Mouse (Mus musculus) hindbrain, embryonic 13.5 days (tissue): Measurements from ENCODE around the gene Hhat. TPM values are rescaled to one million over a fixed set of nuclear protein-coding genes. Genes with fewer than 3 reads are reported as not detected.

Experiments used
- ATAC-seq: fragments of 200-750 bp; cut with Nextera tagmentation; 2 replicates; pipeline ENCODE4 v1.8.0; 2017; ENCODE audit warnings: moderate TSS enrichment; ENCODE audit not compliant: low FRiP score
- H3K27ac ChIP-seq: fragments of 300-500 bp; sonication (generic); 2 replicates; pipeline ENCODE4 v1.5.1; 2015; ENCODE audit warnings: inconsistent platforms, mild to moderate bottlenecking, moderate library complexity
- H3K27me3 ChIP-seq: fragments of 300-500 bp; sonication (generic); 2 replicates; pipeline ENCODE4 v1.6.1; 2015; ENCODE audit warnings: mild to moderate bottlenecking, inconsistent platforms
- H3K36me3 ChIP-seq: fragments of 300-500 bp; sonication (generic); 2 replicates; pipeline ENCODE4 v1.6.1; 2015; ENCODE audit warnings: mild to moderate bottlenecking, inconsistent platforms
- H3K4me1 ChIP-seq: fragments of 300-500 bp; sonication (generic); replicated peaks from 2 replicates; pipeline ENCODE4 v1.6.1; 2015; ENCODE audit warnings: inconsistent platforms
- H3K4me2 ChIP-seq: fragments of 300-500 bp; sonication (generic); 2 replicates; pipeline ENCODE4 v1.6.1; 2015; ENCODE audit warnings: inconsistent platforms, mild to moderate bottlenecking, moderate library complexity
- H3K4me3 ChIP-seq: fragments of 300-500 bp; sonication (generic); 2 replicates; pipeline ENCODE4 v1.5.1; 2015; ENCODE audit warnings: mild to moderate bottlenecking, inconsistent platforms
- H3K9ac ChIP-seq: fragments of 300-500 bp; sonication (generic); 2 replicates; pipeline ENCODE4 v1.6.1; 2015; ENCODE audit warnings: mild to moderate bottlenecking, inconsistent platforms
- H3K9me3 ChIP-seq: fragments of 300-500 bp; sonication (generic); 2 replicates; pipeline ENCODE4 v1.6.1; 2016; ENCODE audit warnings: inconsistent platforms
- WGBS: fragments of 180-500 bp; shearing (Covaris S2); methylation state at CpG from one replicate; pipeline ENCODE4 v1.1.7; 2015; 5-methylcytosine and 5-hydroxymethylcytosine counted together
- polyA plus RNA-seq: library from polyadenylated mRNA; unstranded; fragments of >200 nt; fragmentation: Nextera tagmentation; extraction: Ambion mirVana; gene quantifications from 2 replicates; pipeline ENCODE4 v1.2.1, GENCODE M21; 2015

Hhat gene
- polyA plus RNA-seq, 1 experiment from 2014 or later, result 3.6 TPM

GRCm38 (mm10) chr1:192749270-192750041 lies 21.6 kb downstream of the Hhat start:
- H3K4me1 ChIP-seq, result peaks cover 23% of the 10 kb centered on the region
- H3K4me3 ChIP-seq, result no peak overlapping the region
- WGBS, result 85% methylated on average over 6 of the region's 6 CpGs
- no peak for ATAC-seq
- H3K9me3 ChIP-seq, result no peaks in the 10 kb centered on the region
- no peak overlapping the region for H3K4me2 ChIP-seq
- no peaks in the 10 kb centered on the region for H3K36me3 ChIP-seq
- H3K27me3 ChIP-seq, result no peaks in the 10 kb centered on the region
- H3K9ac ChIP-seq, result no peak overlapping the region
- peak overlapping the region; percentile 52; the same call in 1 of the 2 replicates for H3K27ac ChIP-seq

GRCm38 (mm10) chr1:192746201-192746600 lies 24.8 kb downstream of the Hhat start:
- Histone ChIP-seq H3K27me3 (no peaks in the 10 kb centered on the region), H3K9me3 (no peaks in the 10 kb centered on the region), H3K4me3 (no peak overlapping the region), H3K27ac (no peak overlapping the region), H3K4me1 (peaks cover 7% of the 10 kb centered on the region), H3K9ac (no peak overlapping the region), H3K4me2 (no peak overlapping the region), H3K36me3 (no peaks in the 10 kb centered on the region)
- 76% methylated on average over 6 of the region's 6 CpGs for WGBS
- no peak for ATAC-seq

DNA sequence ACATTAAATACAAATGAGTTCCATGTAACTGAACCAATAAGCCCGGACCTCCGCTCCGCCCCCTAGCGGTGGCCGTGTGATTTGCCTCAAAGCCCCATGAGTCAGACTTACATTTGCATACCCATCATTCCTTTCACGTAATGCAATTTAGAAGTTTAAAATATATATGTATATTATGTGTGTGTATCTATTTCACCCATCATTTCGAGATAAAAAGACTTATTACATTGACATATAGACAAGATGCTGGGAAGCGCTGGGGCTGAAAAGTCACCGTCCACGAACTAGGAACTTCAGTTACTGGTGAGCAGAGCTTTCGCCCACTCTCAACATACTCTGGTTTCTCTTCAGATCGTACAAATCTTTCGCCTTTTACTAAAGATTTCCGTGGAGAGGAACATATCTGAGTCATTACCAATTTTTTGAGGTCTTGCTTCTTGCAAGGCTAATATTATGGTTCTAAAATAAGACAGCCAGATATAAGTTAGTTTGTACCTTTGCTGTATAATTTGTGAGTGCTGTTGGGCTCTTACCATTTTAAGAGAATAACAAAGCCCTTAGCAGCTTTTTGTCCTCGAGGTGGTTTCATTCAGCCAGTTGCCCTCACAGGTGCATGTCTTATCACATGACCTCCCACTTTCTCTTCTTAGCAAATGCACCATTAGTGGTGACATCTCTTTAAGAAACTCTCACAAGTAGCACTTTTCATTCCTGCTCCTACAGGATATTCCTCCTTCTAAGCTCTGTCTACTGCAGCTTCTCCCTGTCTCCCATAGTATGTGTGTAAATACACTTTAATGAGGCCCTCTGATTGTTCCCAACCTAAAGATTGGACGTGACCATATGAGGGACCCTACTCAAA lies 25.6 kb downstream of the Hhat start:
- no peak overlapping the region for H3K4me2 ChIP-seq

DNA sequence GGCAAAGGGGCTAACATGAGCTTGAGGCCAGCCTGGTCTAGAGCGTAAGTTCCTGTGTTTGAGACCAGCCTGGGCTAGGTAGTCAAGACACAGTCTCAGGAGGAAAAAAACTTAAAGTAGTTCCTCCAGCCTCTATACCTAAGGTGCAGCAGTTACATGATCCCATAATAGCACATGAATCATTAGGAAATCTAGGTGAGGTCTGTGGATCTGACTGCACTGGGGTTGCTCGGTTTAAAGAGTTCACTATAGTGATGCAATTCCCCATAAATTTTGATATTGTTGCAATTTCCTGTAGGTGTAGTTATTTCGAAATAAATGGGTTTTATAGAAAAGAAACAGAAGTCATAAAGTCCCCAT lies 26.2 kb downstream of the Hhat start:
- WGBS, result 70% methylated on average over 3 of the region's 3 CpGs
- H3K27ac ChIP-seq, result no peak overlapping the region

More for the DNA sequence above, 25.6 kb downstream of the Hhat start:
- 8% methylated on average over 16 of the region's 16 CpGs for WGBS
- no peak for ATAC-seq
- H3K9me3 ChIP-seq, result no peaks in the 10 kb centered on the region
- no peaks in the 10 kb centered on the region for H3K36me3 ChIP-seq
- H3K27me3 ChIP-seq, result no peaks in the 10 kb centered on the region
- H3K4me1 ChIP-seq, result peaks cover 7% of the 10 kb centered on the region
- no peak overlapping the region for H3K4me3 ChIP-seq
- H3K9ac ChIP-seq, result no peak overlapping the region
- H3K27ac ChIP-seq, result no peak overlapping the region

DNA sequence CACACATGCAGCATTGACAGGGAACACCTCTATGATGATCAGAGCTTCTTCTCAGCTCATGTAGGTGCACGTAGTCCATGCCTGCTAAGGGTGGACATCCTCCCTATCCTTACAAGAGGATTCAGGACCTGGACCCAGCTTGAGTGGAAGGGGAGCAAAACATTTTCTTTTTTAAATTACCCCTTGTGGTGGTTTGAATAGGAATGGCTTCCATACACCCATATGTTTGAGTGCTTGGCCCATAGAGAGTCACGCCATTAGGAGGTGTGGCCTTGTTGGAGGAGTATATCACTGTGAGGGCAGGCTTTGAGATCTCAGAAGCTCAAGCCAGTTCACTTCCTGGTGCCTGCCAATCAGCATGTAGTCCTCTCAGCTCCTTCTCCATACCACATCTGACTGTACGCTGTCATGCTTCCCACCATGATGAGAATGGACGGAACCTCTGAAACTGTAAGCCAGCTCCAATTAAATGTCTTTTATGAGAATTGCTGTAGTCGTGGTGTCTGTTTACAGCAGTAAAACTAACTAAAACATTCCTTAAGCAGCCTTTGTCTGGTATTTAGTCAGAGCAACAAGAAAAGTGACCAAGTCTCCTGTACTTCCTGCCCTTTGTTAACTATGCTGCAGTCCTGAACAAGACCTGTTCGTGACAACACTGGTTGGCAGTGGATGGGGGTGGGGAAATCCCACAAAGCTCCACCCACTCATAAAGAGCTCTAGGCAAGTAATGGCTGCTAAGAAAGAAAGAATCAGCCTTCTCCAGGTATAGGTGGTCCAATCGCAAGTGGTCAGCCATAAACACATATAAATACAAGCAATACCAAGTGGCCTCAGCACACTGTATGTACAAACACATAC lies 28.4 kb downstream of the Hhat start:
- no peak overlapping the region for H3K4me2 ChIP-seq
- H3K4me3 ChIP-seq, result no peak overlapping the region
- H3K36me3 ChIP-seq, result no peaks in the 10 kb centered on the region
- H3K27ac ChIP-seq, result no peak overlapping the region
- H3K9ac ChIP-seq, result no peak overlapping the region
- H3K4me1 ChIP-seq, result no peaks in the 10 kb centered on the region
- 83% methylated on average over 7 of the region's 7 CpGs for WGBS
- ATAC-seq, result no peak
- H3K27me3 ChIP-seq, result no peaks in the 10 kb centered on the region
- H3K9me3 ChIP-seq, result no peaks in the 10 kb centered on the region

More for the DNA sequence above, 26.2 kb downstream of the Hhat start:
- H3K27me3 ChIP-seq, result no peaks in the 10 kb centered on the region
- no peak overlapping the region for H3K4me3 ChIP-seq
- H3K36me3 ChIP-seq, result no peaks in the 10 kb centered on the region
- H3K4me1 ChIP-seq, result peaks cover 4% of the 10 kb centered on the region
- H3K9ac ChIP-seq, result no peak overlapping the region
- no peak overlapping the region for H3K4me2 ChIP-seq
- ATAC-seq, result no peak
- no peaks in the 10 kb centered on the region for H3K9me3 ChIP-seq

GRCm38 (mm10) chr1:192741896-192742295 lies 29.1 kb downstream of the Hhat start:
- H3K4me3 ChIP-seq, result no peak overlapping the region
- H3K9ac ChIP-seq, result no peak overlapping the region
- H3K36me3 ChIP-seq, result no peaks in the 10 kb centered on the region
- ATAC-seq, result no peak
- no peak overlapping the region for H3K4me2 ChIP-seq
- no peaks in the 10 kb centered on the region for H3K9me3 ChIP-seq
- no peaks in the 10 kb centered on the region for H3K4me1 ChIP-seq
- no peak overlapping the region for H3K27ac ChIP-seq
- 97% methylated on average over 2 of the region's 2 CpGs for WGBS
- H3K27me3 ChIP-seq, result no peaks in the 10 kb centered on the region

- H3K4me3 ChIP-seq, result no peak overlapping the region
- H3K9ac ChIP-seq, result 0 out of 2 replicates have a peak overlapping the region, but pooled peaks have one; percentile 11
- H3K9me3 ChIP-seq, result no peaks in the 10 kb centered on the region
- no peaks in the 10 kb centered on the region for H3K27me3 ChIP-seq
- H3K4me1 ChIP-seq, result peaks cover 13% of the 10 kb centered on the region; the same call in 1 of the 2 replicates
- no peak overlapping the region for H3K4me2 ChIP-seq
- WGBS, result 51% methylated on average over 3 of the region's 3 CpGs
- no peaks in the 10 kb centered on the region for H3K36me3 ChIP-seq
- H3K27ac ChIP-seq, result peak overlapping the region; percentile 15; the same call in 1 of the 2 replicates
- ATAC-seq, result no peak
These were observed 34.5 kb downstream of the Hhat start for GRCm38 (mm10) chr1:192736524-192736923.

DNA sequence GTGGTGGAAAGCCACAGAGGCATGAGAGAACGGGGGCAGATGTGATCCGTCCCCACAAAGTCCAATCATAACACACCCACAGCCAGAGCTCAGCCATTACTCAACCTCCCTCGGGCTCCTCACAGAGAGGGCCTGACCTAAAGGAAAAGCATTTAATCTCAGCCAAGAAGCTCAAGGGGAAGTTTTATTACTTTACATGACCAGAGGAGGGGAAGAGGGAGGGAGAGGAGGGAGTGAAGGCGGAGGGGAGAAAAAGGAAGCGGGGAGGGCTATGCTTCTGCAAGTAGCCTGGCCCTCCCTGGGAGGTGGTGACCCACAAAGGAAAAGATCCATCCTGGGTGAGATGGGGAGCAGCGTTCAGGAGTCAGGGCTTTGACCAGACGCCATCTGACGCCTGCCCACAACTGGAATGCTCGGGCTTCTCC lies 35.0 kb downstream of the Hhat start:
- Histone ChIP-seq H3K27me3 (no peaks in the 10 kb centered on the region), H3K4me3 (no peak overlapping the region), H3K4me2 (no peak overlapping the region), H3K27ac (peak overlapping the region; percentile 15; the same call in 1 of the 2 replicates), H3K9ac (0 out of 2 replicates have a peak overlapping the region, but pooled peaks have one; percentile 11), H3K4me1 (peaks cover 13% of the 10 kb centered on the region; the same call in 1 of the 2 replicates), H3K36me3 (no peaks in the 10 kb centered on the region), H3K9me3 (no peaks in the 10 kb centered on the region)
- no peak for ATAC-seq
- 71% methylated on average over 9 of the region's 9 CpGs for WGBS

- ATAC-seq, result no peak
These were observed 40.5 kb downstream of the Hhat start for GRCm38 (mm10) chr1:192730517-192730916.

DNA sequence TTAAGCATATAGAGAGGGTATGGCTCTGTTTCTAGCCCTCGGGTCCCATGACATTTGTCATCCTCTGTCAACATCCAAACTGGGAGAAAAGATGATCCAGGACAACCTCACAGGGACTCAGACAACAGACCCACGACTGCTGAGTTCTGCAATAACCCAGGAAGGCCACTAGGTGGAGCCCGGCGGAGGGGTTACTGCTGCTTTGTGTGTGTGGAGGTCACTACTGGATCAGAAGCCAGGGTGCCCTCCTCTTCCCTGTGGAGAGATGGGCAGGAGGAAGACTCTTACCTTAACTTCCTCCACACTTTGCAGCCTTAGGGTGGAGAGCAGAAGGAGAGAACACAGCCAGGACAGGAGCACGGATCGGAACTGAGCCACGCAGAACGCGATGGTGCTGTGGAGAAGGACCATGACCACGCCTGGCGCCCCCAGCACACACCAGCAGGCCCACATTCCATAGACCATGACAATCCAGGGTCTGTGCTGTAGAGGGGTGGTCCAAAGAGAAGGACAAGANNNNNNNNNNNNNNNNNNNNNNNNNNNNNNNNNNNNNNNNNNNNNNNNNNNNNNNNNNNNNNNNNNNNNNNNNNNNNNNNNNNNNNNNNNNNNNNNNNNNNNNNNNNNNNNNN lies 43.9 kb downstream of the Hhat start:
- no peak overlapping the region for H3K4me2 ChIP-seq
- no peaks in the 10 kb centered on the region for H3K36me3 ChIP-seq
- WGBS, result 50% methylated on average over 11 of the region's 11 CpGs
- no peaks in the 10 kb centered on the region for H3K27me3 ChIP-seq
- no peak overlapping the region for H3K4me3 ChIP-seq
- H3K9me3 ChIP-seq, result no peaks in the 10 kb centered on the region
- no peak overlapping the region for H3K27ac ChIP-seq
- H3K4me1 ChIP-seq, result no peaks in the 10 kb centered on the region
- H3K9ac ChIP-seq, result no peak overlapping the region
- ATAC-seq, result peak; percentile 84

More at GRCm38 (mm10) chr1:192730517-192730916, 40.5 kb downstream of the Hhat start:
- Histone ChIP-seq H3K36me3 (no peaks in the 10 kb centered on the region), H3K27ac (no peak overlapping the region), H3K27me3 (no peaks in the 10 kb centered on the region), H3K4me2 (no peak overlapping the region), H3K4me3 (no peak overlapping the region), H3K9ac (no peak overlapping the region), H3K9me3 (no peaks in the 10 kb centered on the region), H3K4me1 (no peaks in the 10 kb centered on the region; the same call in 1 of the 2 replicates)
- 84% methylated on average over 7 of the region's 7 CpGs for WGBS

- ATAC-seq, result no peak
- Histone ChIP-seq H3K4me2 (no peak overlapping the region), H3K4me1 (peaks cover 3% of the 10 kb centered on the region; the same call in 1 of the 2 replicates), H3K9me3 (no peaks in the 10 kb centered on the region), H3K9ac (no peak overlapping the region), H3K27ac (no peak overlapping the region), H3K36me3 (no peaks in the 10 kb centered on the region), H3K27me3 (no peaks in the 10 kb centered on the region), H3K4me3 (no peak overlapping the region)
- WGBS, result 34% methylated on average over 5 of the region's 5 CpGs
These were observed 48.9 kb downstream of the Hhat start for GRCm38 (mm10) chr1:192722147-192722546.
